In genomic region chr17:56289371-56290331, GRCm38 (mm10) we compare ENCODE assay signal across 8 mouse cellular contexts. TPM values are rescaled to one million over a fixed set of nuclear protein-coding genes. Genes with fewer than 3 reads are reported as not detected.
DNase-seq lines count a peak whose midpoint lies in the region; ATAC-seq and TF ChIP-seq lines count a peak whose summit lies in the region.

No protein-coding gene starts in this region.

- H3K27me3 ChIP-seq in cerebellum, adult 2 months (ENCODE audit: control insufficient read depth, insufficient read depth, low read length) = no peaks in the 10 kb centered on the region
- no peaks in the 10 kb centered on the region for H3K27me3 ChIP-seq in intestine, embryonic 16.5 days (replicated peaks; ENCODE audit: control insufficient read depth, insufficient read depth, low read length)
- H3K27me3 ChIP-seq in lung, embryonic 16.5 days (ENCODE audit: control insufficient read depth, insufficient read depth, low read depth, low read length) = no peaks in the 10 kb centered on the region

- no peak for TF ChIP-seq POLR2A in cerebellum, adult 2 months (IDR thresholded peaks at IDR 0.05; ENCODE audit: borderline replicate concordance, insufficient read depth, low read length)

- WGBS in cerebellum, adult 2 months = 50% methylated on average over 23 of the region's 23 CpGs
- WGBS in intestine, embryonic 16.5 days = 3% methylated on average over 23 of the region's 23 CpGs
- WGBS in lung, embryonic 16.5 days = 2% methylated on average over 23 of the region's 23 CpGs

- peaks cover 23% of the 10 kb centered on the region for H3K4me1 ChIP-seq in cerebellum, adult 2 months (ENCODE audit: control insufficient read depth, insufficient read depth, low read length)
- H3K4me1 ChIP-seq in intestine, embryonic 16.5 days (ENCODE audit: control insufficient read depth, insufficient read depth, low read length) = peaks cover 21% of the 10 kb centered on the region
- H3K4me1 ChIP-seq in lung, embryonic 16.5 days (replicated peaks; ENCODE audit: control insufficient read depth, insufficient read depth, low read length) = peaks cover 31% of the 10 kb centered on the region

- peak overlapping the region; percentile 83 for H3K4me2 ChIP-seq in intestine, embryonic 16.5 days (ENCODE audit: low read depth, low read length)
- peak overlapping the region; percentile 82 for H3K4me2 ChIP-seq in lung, embryonic 16.5 days (ENCODE audit: low read depth, low read length)

- no peaks in the 10 kb centered on the region for H3K9me3 ChIP-seq in intestine, embryonic 16.5 days (ENCODE audit: control insufficient read depth, low read length)
- H3K9me3 ChIP-seq in lung, embryonic 16.5 days (ENCODE audit: control insufficient read depth, low read length) = no peaks in the 10 kb centered on the region

- DNase-seq in cerebellum, adult 2 months = no peak
- no peak for DNase-seq in cerebellum, adult 9-11 months
- DNase-seq in adrenal gland, postnatal 25 days = peak; percentile 47
- peak; percentile 30 for DNase-seq in gastrocnemius, postnatal 25 days
- DNase-seq in retina, embryonic 14.5 days (ENCODE audit: low spot score) = peak; percentile 43
- no peak for DNase-seq in layer of hippocampus, adult 8-10 months (ENCODE audit: low spot score in 2 of 2)

- ATAC-seq in intestine, embryonic 16.5 days = peak; percentile 25
- peak; percentile 8 for ATAC-seq in lung, embryonic 16.5 days (ENCODE audit: low read depth)

- TF ChIP-seq CTCF in cerebellum, adult 2 months (IDR thresholded peaks at IDR 0.05; ENCODE audit: borderline replicate concordance, insufficient read depth, low read depth, low read length) = no peak

- peaks cover 17% of the 10 kb centered on the region for H3K36me3 ChIP-seq in intestine, embryonic 16.5 days (ENCODE audit: control insufficient read depth, insufficient read depth, low read length)
- peaks cover 21% of the 10 kb centered on the region for H3K36me3 ChIP-seq in lung, embryonic 16.5 days (ENCODE audit: control insufficient read depth, insufficient read depth, low read length)

- H3K4me3 ChIP-seq in cerebellum, adult 2 months (replicated peaks; ENCODE audit: insufficient read depth, low read depth, low read length) = peak overlapping the region; percentile 43
- H3K4me3 ChIP-seq in intestine, embryonic 16.5 days (ENCODE audit: low read length) = peak overlapping the region; percentile 62
- peak overlapping the region; percentile 68 for H3K4me3 ChIP-seq in lung, embryonic 16.5 days (ENCODE audit: low read length)

- H3K27ac ChIP-seq in cerebellum, adult 2 months (ENCODE audit: insufficient read depth, low read length) = peak overlapping the region; percentile 54; the same call in 1 of the 2 replicates
- peak overlapping the region; percentile 93 for H3K27ac ChIP-seq in intestine, embryonic 16.5 days (ENCODE audit: low read length)
- peak overlapping the region; percentile 97 for H3K27ac ChIP-seq in lung, embryonic 16.5 days (ENCODE audit: low read length)

- peak overlapping the region; percentile 76 for H3K9ac ChIP-seq in intestine, embryonic 16.5 days (ENCODE audit: low read depth, low read length)
- H3K9ac ChIP-seq in lung, embryonic 16.5 days (ENCODE audit: low read length) = peak overlapping the region; percentile 81

RNA-seq across cellular contexts. Expression of gene Plin3, which starts 3.0 kb away (rescaled TPM):
- 15.6 and 20.9 TPM in 2 replicates for polyA plus RNA-seq in cerebellum, adult 2 months (2012; rRNA removed)
- total RNA-seq in adrenal gland, postnatal 25 days (2021) = 59.7 and 102 TPM in 2 replicates
- total RNA-seq in gastrocnemius, postnatal 25 days (2021) = 10 to 100 TPM; 35.3 to 39.1 TPM
- polyA plus RNA-seq in intestine, embryonic 16.5 days (2015; fragmentation: Nextera tagmentation; extraction: Ambion mirVana) = 287 and 364 TPM in 2 replicates
- polyA plus RNA-seq in lung, embryonic 16.5 days (2015; fragmentation: Nextera tagmentation; extraction: Ambion mirVana) = 87.5 and 90.2 TPM in 2 replicates
- 10 to 100 TPM; 13.2 to 22.6 (median 19.6) TPM for total RNA-seq in layer of hippocampus, adult 8-10 months (2022)

RNA-seq across cellular contexts. Expression of gene Arrdc5, which starts 10.4 kb away (rescaled TPM):
- not detected in 2 replicates for polyA plus RNA-seq in cerebellum, adult 2 months (2012; rRNA removed)
- not detected in 2 replicates for total RNA-seq in adrenal gland, postnatal 25 days (2021)
- not detected for total RNA-seq in gastrocnemius, postnatal 25 days (2021)
- not detected in 2 replicates for polyA plus RNA-seq in intestine, embryonic 16.5 days (2015; fragmentation: Nextera tagmentation; extraction: Ambion mirVana)
- polyA plus RNA-seq in lung, embryonic 16.5 days (2015; fragmentation: Nextera tagmentation; extraction: Ambion mirVana) = not detected in 2 replicates
- total RNA-seq in layer of hippocampus, adult 8-10 months (2022) = not detected

RNA-seq across cellular contexts. Expression of gene Ticam1, which starts 13.1 kb away (rescaled TPM):
- polyA plus RNA-seq in cerebellum, adult 2 months (2012; rRNA removed) = 4.5 and 4.7 TPM in 2 replicates
- total RNA-seq in adrenal gland, postnatal 25 days (2021) = 25.1 and 28.8 TPM in 2 replicates
- total RNA-seq in gastrocnemius, postnatal 25 days (2021) = 1 to 10 TPM; 2.8 to 3.0 TPM
- 16.4 and 19.4 TPM in 2 replicates for polyA plus RNA-seq in intestine, embryonic 16.5 days (2015; fragmentation: Nextera tagmentation; extraction: Ambion mirVana)
- 5.5 and 5.7 TPM in 2 replicates for polyA plus RNA-seq in lung, embryonic 16.5 days (2015; fragmentation: Nextera tagmentation; extraction: Ambion mirVana)
- total RNA-seq in layer of hippocampus, adult 8-10 months (2022) = 1 to 10 TPM; 6.8 to 8.8 (median 7.8) TPM

RNA-seq across cellular contexts. Expression of gene Uhrf1, which starts 13.5 kb away (rescaled TPM):
- polyA plus RNA-seq in cerebellum, adult 2 months (2012; rRNA removed) = 0.65 and 0.71 TPM in 2 replicates
- 14.1 and 14.8 TPM in 2 replicates for total RNA-seq in adrenal gland, postnatal 25 days (2021)
- 1 to 10 TPM; 2.6 to 2.7 TPM for total RNA-seq in gastrocnemius, postnatal 25 days (2021)
- 103 and 114 TPM in 2 replicates for polyA plus RNA-seq in intestine, embryonic 16.5 days (2015; fragmentation: Nextera tagmentation; extraction: Ambion mirVana)
- 124 and 130 TPM in 2 replicates for polyA plus RNA-seq in lung, embryonic 16.5 days (2015; fragmentation: Nextera tagmentation; extraction: Ambion mirVana)
- total RNA-seq in layer of hippocampus, adult 8-10 months (2022) = 1 to 10 TPM in 3 of 4 experiments, under 1 TPM in 1; 0.77 to 2.5 (median 1.6) TPM

RNA-seq across cellular contexts. Expression of gene Fem1a, which starts 33.0 kb away (rescaled TPM):
- 19.9 and 21.8 TPM in 2 replicates for polyA plus RNA-seq in cerebellum, adult 2 months (2012; rRNA removed)
- total RNA-seq in adrenal gland, postnatal 25 days (2021) = 30.0 and 32.0 TPM in 2 replicates
- total RNA-seq in gastrocnemius, postnatal 25 days (2021) = 100 to 1,000 TPM; 133 to 135 TPM
- polyA plus RNA-seq in intestine, embryonic 16.5 days (2015; fragmentation: Nextera tagmentation; extraction: Ambion mirVana) = 11.7 and 12.8 TPM in 2 replicates
- 11.0 and 12.1 TPM in 2 replicates for polyA plus RNA-seq in lung, embryonic 16.5 days (2015; fragmentation: Nextera tagmentation; extraction: Ambion mirVana)
- 10 to 100 TPM; 32.7 to 36.0 (median 35.1) TPM for total RNA-seq in layer of hippocampus, adult 8-10 months (2022)

Comparison
In these comparisons a context has a peak if more than half of its experiments do, and no peak if none do; other contexts are left out.
1. DNase-seq: peak in adrenal gland, postnatal 25 days (single experiment), gastrocnemius, postnatal 25 days (single experiment) and retina, embryonic 14.5 days (single experiment); none in cerebellum, adult 2 months (0 of 2), cerebellum, adult 9-11 months (single experiment) and layer of hippocampus, adult 8-10 months (0 of 2).
2. Peak in every context shown above with its lines, with median percentiles within 50 percentile points of each other: H3K27ac ChIP-seq and H3K4me3 ChIP-seq.